Mouse (Mus musculus): ENCODE measurements around the gene Phf12. TPM values are rescaled to one million over a fixed set of nuclear protein-coding genes. Genes with fewer than 3 reads are reported as not detected.
"Not testable (repeated sequence)": the region's sequence is repeated elsewhere in the genome, so short reads cannot be mapped to it uniquely, and the experiment has no call there.

Gene Phf12
- polyA plus RNA-seq, 1 experiment from 2014 or later: 15.4 TPM

GRCm38 (mm10) chr11:78032809-78033195 is 50.2 kb downstream of the Phf12 start:
- ATAC-seq (ENCODE audit: low FRiP score) (no peak), DNase-seq (ENCODE audit: low spot score) (no peak)
- Histone ChIP-seq H3K4me3 (replicated peaks; ENCODE audit: low read length) (peak overlapping the region; percentile 67), H3K4me1 (replicated peaks; ENCODE audit: control insufficient read depth, insufficient read depth, low read length) (peaks cover 12% of the 10 kb centered on the region), H3K27ac (peak overlapping the region; percentile 93), H3K9me3 (ENCODE audit: control insufficient read depth, low read length) (no peaks in the 10 kb centered on the region), H3K36me3 (replicated peaks; ENCODE audit: control insufficient read depth, insufficient read depth) (peaks cover 53% of the 10 kb centered on the region), H3K4me2 (replicated peaks) (peak overlapping the region; percentile 62), H3K9ac (peak overlapping the region; percentile 86), H3K27me3 (ENCODE audit: control insufficient read depth, insufficient read depth, low read length) (no peaks in the 10 kb centered on the region)
- 9% methylated on average over 5 of the region's 5 CpGs for WGBS

- ATAC-seq (ENCODE audit: low FRiP score) (no peak), DNase-seq (ENCODE audit: low spot score) (no peak)
- 94% methylated on average over 23 of the region's 23 CpGs for WGBS
- Histone ChIP-seq H3K4me1 (replicated peaks; ENCODE audit: control insufficient read depth, insufficient read depth, low read length) (peaks cover 19% of the 10 kb centered on the region), H3K27me3 (ENCODE audit: control insufficient read depth, insufficient read depth, low read length) (no peaks in the 10 kb centered on the region), H3K36me3 (replicated peaks; ENCODE audit: control insufficient read depth, insufficient read depth) (peaks cover 40% of the 10 kb centered on the region), H3K4me3 (replicated peaks; ENCODE audit: low read length) (no peak overlapping the region), H3K9ac (peak overlapping the region; percentile 86; the same call in 1 of the 2 replicates), H3K4me2 (replicated peaks) (peak overlapping the region; percentile 62; the same call in 1 of the 2 replicates), H3K27ac (no peak overlapping the region), H3K9me3 (ENCODE audit: control insufficient read depth, low read length) (no peaks in the 10 kb centered on the region)
Observed at GRCm38 (mm10) chr11:78033931-78034617, 51.5 kb downstream of the Phf12 start.

- ATAC-seq (ENCODE audit: low FRiP score) (no peak), DNase-seq (ENCODE audit: low spot score) (no peak)
- Histone ChIP-seq H3K27ac (no peak overlapping the region), H3K9ac (no peak overlapping the region), H3K36me3 (replicated peaks; ENCODE audit: control insufficient read depth, insufficient read depth) (peaks cover 30% of the 10 kb centered on the region; the same call in 1 of the 2 replicates), H3K4me1 (replicated peaks; ENCODE audit: control insufficient read depth, insufficient read depth, low read length) (peaks cover 22% of the 10 kb centered on the region), H3K27me3 (ENCODE audit: control insufficient read depth, insufficient read depth, low read length) (no peaks in the 10 kb centered on the region), H3K9me3 (ENCODE audit: control insufficient read depth, low read length) (no peaks in the 10 kb centered on the region), H3K4me3 (replicated peaks; ENCODE audit: low read length) (no peak overlapping the region), H3K4me2 (replicated peaks) (no peak overlapping the region)
- WGBS: 85% methylated on average over 10 of the region's 10 CpGs
Observed at GRCm38 (mm10) chr11:78036791-78037190, 54.2 kb downstream of the Phf12 start.

- H3K36me3 ChIP-seq (replicated peaks; ENCODE audit: control insufficient read depth, insufficient read depth): peaks cover 35% of the 10 kb centered on the region; the same call in 1 of the 2 replicates
- peak within 1 kb of the TSS; percentile 89 for H3K27ac ChIP-seq
- 0 out of 2 replicates have a peak, but pooled peaks cover 4% of the 10 kb centered on the region for H3K9me3 ChIP-seq (ENCODE audit: control insufficient read depth, low read length)
- peak within 1 kb of the TSS; percentile 97 for H3K9ac ChIP-seq
- H3K27me3 ChIP-seq (ENCODE audit: control insufficient read depth, insufficient read depth, low read length): no peaks in the 10 kb centered on the region
- ATAC-seq (ENCODE audit: low FRiP score): peak; percentile 86
- H3K4me1 ChIP-seq (replicated peaks; ENCODE audit: control insufficient read depth, insufficient read depth, low read length): peaks cover 20% of the 10 kb centered on the region
- WGBS: 1% methylated on average over 53 of the region's 55 CpGs
- H3K4me2 ChIP-seq (replicated peaks): peak within 1 kb of the TSS; percentile 86
- DNase-seq (ENCODE audit: low spot score): peak; percentile 70
- H3K4me3 ChIP-seq (replicated peaks; ENCODE audit: low read length): peak within 1 kb of the TSS; percentile 90
Observed at GRCm38 (mm10) chr11:78037831-78038752, 55.5 kb downstream of the Phf12 start, which contains the start of gene Flot2. Gene Flot2, plus strand, starts transcription at chr11:78037931.

- peaks cover 10% of the 10 kb centered on the region for H3K4me1 ChIP-seq (replicated peaks; ENCODE audit: control insufficient read depth, insufficient read depth, low read length)
- no peak for ATAC-seq (ENCODE audit: low FRiP score)
Observed at GRCm38 (mm10) chr11:78040878-78041277, 58.3 kb downstream of the Phf12 start.

GRCm38 (mm10) chr11:78042290-78042870 is 59.8 kb downstream of the Phf12 start:
- 94% methylated on average over 4 of the region's 4 CpGs for WGBS
- H3K4me3 ChIP-seq (replicated peaks; ENCODE audit: low read length); DNase-seq (ENCODE audit: low spot score); H3K4me2 ChIP-seq (replicated peaks); ATAC-seq (ENCODE audit: low FRiP score); H3K36me3 ChIP-seq (replicated peaks; ENCODE audit: control insufficient read depth, insufficient read depth); H3K27ac ChIP-seq; H3K9me3 ChIP-seq (ENCODE audit: control insufficient read depth, low read length); H3K9ac ChIP-seq; H3K27me3 ChIP-seq (ENCODE audit: control insufficient read depth, insufficient read depth, low read length): not testable (repeated sequence)
- peaks cover 10% of the 10 kb centered on the region for H3K4me1 ChIP-seq (replicated peaks; ENCODE audit: control insufficient read depth, insufficient read depth, low read length)

More at GRCm38 (mm10) chr11:78040878-78041277, 58.3 kb downstream of the Phf12 start:
- Histone ChIP-seq H3K9ac (no peak overlapping the region), H3K27me3 (ENCODE audit: control insufficient read depth, insufficient read depth, low read length) (no peaks in the 10 kb centered on the region), H3K36me3 (replicated peaks; ENCODE audit: control insufficient read depth, insufficient read depth) (peaks cover 11% of the 10 kb centered on the region; the same call in 1 of the 2 replicates), H3K9me3 (ENCODE audit: control insufficient read depth, low read length) (0 out of 2 replicates have a peak, but pooled peaks cover 4% of the 10 kb centered on the region), H3K4me2 (replicated peaks) (no peak overlapping the region), H3K27ac (no peak overlapping the region), H3K4me3 (replicated peaks; ENCODE audit: low read length) (no peak overlapping the region)
- 67% methylated on average over 2 of the region's 2 CpGs for WGBS
- no peak for DNase-seq (ENCODE audit: low spot score)

- peaks cover 11% of the 10 kb centered on the region; the same call in 1 of the 2 replicates for H3K36me3 ChIP-seq (replicated peaks; ENCODE audit: control insufficient read depth, insufficient read depth)
- WGBS: 75% methylated on average over 5 of the region's 5 CpGs
- no peak for ATAC-seq (ENCODE audit: low FRiP score)
- no peak overlapping the region for H3K4me3 ChIP-seq (replicated peaks; ENCODE audit: low read length)
- H3K27me3 ChIP-seq (ENCODE audit: control insufficient read depth, insufficient read depth, low read length): no peaks in the 10 kb centered on the region
- no peak overlapping the region for H3K4me2 ChIP-seq (replicated peaks)
- H3K9me3 ChIP-seq (ENCODE audit: control insufficient read depth, low read length): 0 out of 2 replicates have a peak, but pooled peaks cover 4% of the 10 kb centered on the region
- no peak overlapping the region for H3K9ac ChIP-seq
- H3K27ac ChIP-seq: no peak overlapping the region
- no peaks in the 10 kb centered on the region for H3K4me1 ChIP-seq (replicated peaks; ENCODE audit: control insufficient read depth, insufficient read depth, low read length)
- DNase-seq (ENCODE audit: low spot score): no peak
Observed at GRCm38 (mm10) chr11:78044758-78045251, 62.3 kb downstream of the Phf12 start.

- not testable (repeated sequence) for H3K27me3 ChIP-seq (ENCODE audit: control insufficient read depth, insufficient read depth, low read length); H3K4me2 ChIP-seq (replicated peaks); DNase-seq (ENCODE audit: low spot score); H3K4me3 ChIP-seq (replicated peaks; ENCODE audit: low read length); H3K9ac ChIP-seq; H3K4me1 ChIP-seq (replicated peaks; ENCODE audit: control insufficient read depth, insufficient read depth, low read length); H3K9me3 ChIP-seq (ENCODE audit: control insufficient read depth, low read length); H3K27ac ChIP-seq; ATAC-seq (ENCODE audit: low FRiP score)
- peaks cover 39% of the 10 kb centered on the region for H3K36me3 ChIP-seq (replicated peaks; ENCODE audit: control insufficient read depth, insufficient read depth)
- 87% methylated on average over 4 of the region's 4 CpGs for WGBS
Observed at GRCm38 (mm10) chr11:78048637-78049036, 66.1 kb downstream of the Phf12 start.

All from hindbrain, embryonic 14.5 days (tissue).